Mouse (Mus musculus) splenic B cell, adult 2 months (primary cell): ENCODE data around the gene Cnp.

Experiments
- DNase-seq: peaks from one replicate; pipeline ENCODE4 v3.0.0-alpha.2; 2011; ENCODE audit warnings: low read depth, low spot score
- H3K27me3 ChIP-seq: 2 replicates; pipeline ENCODE4 v1.6.1; 2012; ENCODE audit warnings: mild to moderate bottlenecking, low read length, moderate library complexity, mixed read lengths; ENCODE audit not compliant: control insufficient read depth, poor library complexity, insufficient read depth, severe bottlenecking
- H3K36me3 ChIP-seq: 2 replicates; pipeline ENCODE4 v1.6.1; 2012; ENCODE audit warnings: mild to moderate bottlenecking, low read length, moderate library complexity, mixed read lengths; ENCODE audit not compliant: control insufficient read depth, poor library complexity, insufficient read depth, severe bottlenecking

Cnp gene

GRCm38 (mm10) chr11:100544832-100545745 is 29.6 kb upstream of the Cnp start, which contains the start of gene Ttc25:
TSS of gene Ttc25 (plus strand) at chr11:100545607.
- H3K36me3 ChIP-seq, result no peaks in the 10 kb centered on the region
- no peaks in the 10 kb centered on the region for H3K27me3 ChIP-seq
- peak; percentile 92 for DNase-seq

GRCm38 (mm10) chr11:100545746-100546085 is 29.0 kb upstream of the Cnp start:
- DNase-seq, result no peak
- H3K27me3 ChIP-seq, result no peaks in the 10 kb centered on the region
- no peaks in the 10 kb centered on the region for H3K36me3 ChIP-seq

GRCm38 (mm10) chr11:100546955-100547354 is 27.7 kb upstream of the Cnp start:
- H3K36me3 ChIP-seq, result no peaks in the 10 kb centered on the region
- H3K27me3 ChIP-seq, result no peaks in the 10 kb centered on the region
- no peak for DNase-seq

GRCm38 (mm10) chr11:100548141-100548540 is 26.6 kb upstream of the Cnp start:
- H3K27me3 ChIP-seq, result no peaks in the 10 kb centered on the region

GRCm38 (mm10) chr11:100549466-100549865 is 25.2 kb upstream of the Cnp start:
- H3K36me3 ChIP-seq, result no peaks in the 10 kb centered on the region
- H3K27me3 ChIP-seq, result no peaks in the 10 kb centered on the region
- no peak for DNase-seq

More at GRCm38 (mm10) chr11:100548141-100548540, 26.6 kb upstream of the Cnp start:
- no peaks in the 10 kb centered on the region for H3K36me3 ChIP-seq
- DNase-seq, result no peak

- DNase-seq, result no peak
- Histone ChIP-seq H3K36me3 (no peaks in the 10 kb centered on the region), H3K27me3 (no peaks in the 10 kb centered on the region)
Measured at GRCm38 (mm10) chr11:100550101-100550500, 24.6 kb upstream of the Cnp start.

- H3K27me3 ChIP-seq, result no peaks in the 10 kb centered on the region
- DNase-seq, result no peak
- H3K36me3 ChIP-seq, result no peaks in the 10 kb centered on the region
Measured at GRCm38 (mm10) chr11:100552842-100553241, 21.9 kb upstream of the Cnp start.

GRCm38 (mm10) chr11:100555583-100555982 is 19.1 kb upstream of the Cnp start:
- Histone ChIP-seq H3K27me3 (no peaks in the 10 kb centered on the region), H3K36me3 (no peaks in the 10 kb centered on the region)
- peak; percentile 93 for DNase-seq

GRCm38 (mm10) chr11:100557563-100557962 is 17.1 kb upstream of the Cnp start:
- H3K27me3 ChIP-seq, result no peaks in the 10 kb centered on the region; the same call in 1 of the 2 replicates
- H3K36me3 ChIP-seq, result no peaks in the 10 kb centered on the region
- no peak for DNase-seq

GRCm38 (mm10) chr11:100559476-100559875 is 15.2 kb upstream of the Cnp start:
- DNase-seq, result no peak
- Histone ChIP-seq H3K27me3 (no peaks in the 10 kb centered on the region; the same call in 1 of the 2 replicates), H3K36me3 (no peaks in the 10 kb centered on the region)

GRCm38 (mm10) chr11:100561748-100562147 is 13.0 kb upstream of the Cnp start:
- no peak for DNase-seq

GRCm38 (mm10) chr11:100564297-100564696 is 10.4 kb upstream of the Cnp start:
- no peaks in the 10 kb centered on the region for H3K36me3 ChIP-seq
- H3K27me3 ChIP-seq, result no peaks in the 10 kb centered on the region; the same call in 1 of the 2 replicates
- no peak for DNase-seq

More at GRCm38 (mm10) chr11:100561748-100562147, 13.0 kb upstream of the Cnp start:
- H3K36me3 ChIP-seq, result no peaks in the 10 kb centered on the region
- no peaks in the 10 kb centered on the region; the same call in 1 of the 2 replicates for H3K27me3 ChIP-seq

GRCm38 (mm10) chr11:100564703-100565102 is 10.0 kb upstream of the Cnp start:
- Histone ChIP-seq H3K36me3 (no peaks in the 10 kb centered on the region), H3K27me3 (no peaks in the 10 kb centered on the region; the same call in 1 of the 2 replicates)
- DNase-seq, result no peak

- H3K27me3 ChIP-seq, result no peaks in the 10 kb centered on the region
- H3K36me3 ChIP-seq, result no peaks in the 10 kb centered on the region
- DNase-seq, result no peak
Measured at GRCm38 (mm10) chr11:100567229-100567628, 7.5 kb upstream of the Cnp start.

- Histone ChIP-seq H3K27me3 (no peaks in the 10 kb centered on the region), H3K36me3 (no peaks in the 10 kb centered on the region)
- DNase-seq, result peak; percentile 63
Measured at GRCm38 (mm10) chr11:100567815-100568245, 6.9 kb upstream of the Cnp start.
